In genomic region chr15:96702466-96703031, GRCm38 (mm10) we compare ENCODE assay signal across 20 mouse cellular contexts.
"Had no signal": no experiment of that assay in that cellular context is flagged by ENCODE, and none has a peak within 500 bp of the region (broad histone marks: within the 10 kb centered on the region; RNA-seq: fewer than 3 reads in every experiment).

No protein-coding gene starts in this region.

- H3K9ac ChIP-seq: limb, embryonic 12.5 days; limb, embryonic 15.5 days; liver, embryonic 14.5 days; liver, postnatal 0 days; lung, embryonic 14.5 days; midbrain, embryonic 13.5 days; neural tube, embryonic 12.5 days; neural tube, embryonic 15.5 days had no signal

- H3K9me3 ChIP-seq: limb, embryonic 12.5 days; limb, embryonic 15.5 days; megakaryocyte, embryonic 14.5 days; midbrain, embryonic 10.5 days; midbrain, embryonic 13.5 days; neural tube, embryonic 12.5 days; neural tube, embryonic 15.5 days had no signal

- DNase-seq: kidney, adult 9 months; kidney, postnatal 14 days; kidney, postnatal 4 days; left cerebral cortex, postnatal 4 days; liver, postnatal 0 days; lung, embryonic 14.5 days; lung, postnatal 36 days; right cerebral cortex, adult 18-20 months; right cerebral cortex, postnatal 25 days; thymus, adult 18-20 months; thymus, postnatal 36 days had no signal

- H3K4me3 ChIP-seq: limb, embryonic 12.5 days; limb, embryonic 15.5 days; megakaryocyte, embryonic 14.5 days; midbrain, embryonic 10.5 days; midbrain, embryonic 13.5 days; myocyte; neural tube, embryonic 12.5 days; neural tube, embryonic 15.5 days had no signal

- H3K27ac ChIP-seq: limb, embryonic 12.5 days; limb, embryonic 15.5 days; liver, embryonic 14.5 days; midbrain, embryonic 10.5 days; midbrain, embryonic 13.5 days; neural tube, embryonic 12.5 days; neural tube, embryonic 15.5 days had no signal

- H3K36me3 ChIP-seq: limb, embryonic 15.5 days; neural tube, embryonic 12.5 days; neural tube, embryonic 15.5 days had no signal

- H3K27me3 ChIP-seq: limb, embryonic 12.5 days; limb, embryonic 15.5 days; neural tube, embryonic 12.5 days; neural tube, embryonic 15.5 days had no signal
